Mouse (Mus musculus) liver, embryonic 16.5 days (tissue): ENCODE measurements around the gene Chrna9. TPM values are rescaled to one million over a fixed set of nuclear protein-coding genes. Genes with fewer than 3 reads are reported as not detected.

ENCODE experiments used
- ATAC-seq: fragments of 200-750 bp; cut with Nextera tagmentation; 2 replicates; pipeline ENCODE4 v1.8.0; 2017; ENCODE audit warnings: low read depth, mild to moderate bottlenecking, moderate number of reproducible peaks, moderate library complexity
- H3K27ac ChIP-seq: fragments of 300-500 bp; sonication (generic); 2 replicates; pipeline ENCODE4 v1.5.1; 2014; ENCODE audit warnings: mild to moderate bottlenecking, low read length
- H3K27me3 ChIP-seq: fragments of 300-500 bp; sonication (generic); 2 replicates; pipeline ENCODE4 v1.6.1; 2014; ENCODE audit warnings: low read depth, low read length, mixed read lengths; ENCODE audit not compliant: control insufficient read depth, insufficient read depth
- H3K36me3 ChIP-seq: fragments of 300-500 bp; sonication (generic); 2 replicates; pipeline ENCODE4 v1.6.1; 2014; ENCODE audit warnings: mild to moderate bottlenecking; ENCODE audit not compliant: control insufficient read depth, insufficient read depth
- H3K4me1 ChIP-seq: fragments of 300-500 bp; sonication (generic); 2 replicates; pipeline ENCODE4 v1.6.1; 2014; ENCODE audit warnings: low read depth, low read length, mixed read lengths; ENCODE audit not compliant: control insufficient read depth
- H3K4me2 ChIP-seq: fragments of 300-500 bp; sonication (generic); 2 replicates; pipeline ENCODE4 v1.6.1; 2014; ENCODE audit warnings: low read depth, low read length, mixed read lengths
- H3K4me3 ChIP-seq: fragments of 300-500 bp; sonication (generic); 2 replicates; pipeline ENCODE4 v1.5.1; 2014; ENCODE audit warnings: low read depth, mild to moderate bottlenecking, low read length
- H3K9ac ChIP-seq: fragments of 300-500 bp; sonication (generic); 2 replicates; pipeline ENCODE4 v1.6.1; 2014; ENCODE audit warnings: low read depth, low read length
- H3K9me3 ChIP-seq: fragments of 300-500 bp; sonication (generic); replicated peaks from 2 replicates; pipeline ENCODE4 v1.6.1; 2016; ENCODE audit warnings: low read length; ENCODE audit not compliant: control insufficient read depth
- WGBS: fragments of 180-500 bp; shearing (Covaris S2); extraction: QIAGEN DNeasy Blood & Tissue Kit; methylation state at CpG from one replicate; pipeline ENCODE4 v1.1.7; 2014; ENCODE audit not compliant: insufficient replicate concordance; 5-methylcytosine and 5-hydroxymethylcytosine counted together
- polyA plus RNA-seq: library from polyadenylated mRNA; unstranded; fragments of >200 nt; fragmentation: Nextera tagmentation; extraction: Ambion mirVana; gene quantifications from 2 replicates; pipeline ENCODE4 v1.2.1, GENCODE M21; 2015

Gene Chrna9
- polyA plus RNA-seq, 1 experiment from 2014 or later, result 0.12 TPM

DNA sequence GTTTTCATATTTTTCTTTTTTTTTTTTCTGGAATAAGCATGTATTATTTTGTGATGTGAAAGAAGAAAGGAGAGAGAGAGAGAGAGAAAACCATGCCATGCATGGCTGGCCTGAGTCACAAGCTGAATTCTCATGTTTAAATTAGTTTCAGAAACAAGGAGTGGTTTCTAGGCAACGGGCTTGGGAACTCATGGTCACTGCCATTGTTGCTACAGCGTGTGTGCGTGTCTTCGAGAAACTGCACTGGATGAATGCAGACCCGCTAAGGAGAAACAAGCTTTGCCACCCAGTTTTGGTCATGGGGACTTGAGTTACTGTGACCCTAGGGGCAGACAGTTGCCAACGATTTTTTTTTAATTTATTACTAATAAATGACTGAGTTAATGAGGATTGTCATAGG, 15.5 kb downstream of the Chrna9 start:
- no peaks in the 10 kb centered on the region for H3K9me3 ChIP-seq
- H3K4me1 ChIP-seq, result peaks cover under 1% of the 10 kb centered on the region; the same call in 1 of the 2 replicates
- H3K4me2 ChIP-seq, result no peak overlapping the region
- no peak overlapping the region for H3K27ac ChIP-seq
- H3K4me3 ChIP-seq, result no peak overlapping the region
- ATAC-seq, result no peak
- H3K36me3 ChIP-seq, result no peaks in the 10 kb centered on the region
- no peaks in the 10 kb centered on the region for H3K27me3 ChIP-seq
- H3K9ac ChIP-seq, result no peak overlapping the region
- 61% methylated on average over 6 of the region's 6 CpGs for WGBS

- Histone ChIP-seq H3K4me3 (no peak overlapping the region), H3K27me3 (no peaks in the 10 kb centered on the region), H3K27ac (no peak overlapping the region), H3K9ac (no peak overlapping the region), H3K9me3 (no peaks in the 10 kb centered on the region), H3K4me2 (no peak overlapping the region), H3K4me1 (peaks cover 3% of the 10 kb centered on the region; the same call in 1 of the 2 replicates), H3K36me3 (no peaks in the 10 kb centered on the region)
- ATAC-seq, result no peak
- WGBS, result 54% methylated on average over 18 of the region's 18 CpGs
These were observed 16.2 kb downstream of the Chrna9 start for GRCm38 (mm10) chr5:65950679-65951512.

DNA sequence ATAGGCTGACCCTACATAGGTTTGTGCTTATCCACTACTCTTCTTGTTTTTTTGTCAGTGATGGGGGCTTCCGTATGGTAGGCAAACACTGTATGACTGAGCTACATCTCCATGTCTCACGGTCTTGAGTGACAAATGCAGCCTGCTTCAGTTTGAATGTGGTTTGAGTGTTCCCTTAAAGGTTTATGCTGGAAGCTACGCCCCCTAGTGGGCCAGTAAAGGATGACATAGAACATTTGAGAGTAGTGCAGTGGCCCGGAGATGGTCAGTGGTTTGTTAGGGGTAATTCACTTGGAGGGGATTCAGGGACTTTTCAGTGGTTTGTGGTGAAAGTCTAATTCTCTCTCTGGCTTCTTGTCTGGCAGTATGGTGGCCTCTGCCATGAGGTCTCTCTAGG, 16.8 kb downstream of the Chrna9 start:
- 37% methylated on average over 4 of the region's 4 CpGs for WGBS
- Histone ChIP-seq H3K4me2 (no peak overlapping the region), H3K36me3 (no peaks in the 10 kb centered on the region), H3K4me3 (no peak overlapping the region), H3K9ac (no peak overlapping the region), H3K4me1 (peaks cover 3% of the 10 kb centered on the region; the same call in 1 of the 2 replicates), H3K9me3 (no peaks in the 10 kb centered on the region), H3K27ac (no peak overlapping the region), H3K27me3 (no peaks in the 10 kb centered on the region)
- no peak for ATAC-seq

GRCm38 (mm10) chr5:65954130-65955080, 19.7 kb downstream of the Chrna9 start:
- Histone ChIP-seq H3K27ac (no peak overlapping the region), H3K4me1 (peaks cover 3% of the 10 kb centered on the region; the same call in 1 of the 2 replicates), H3K4me3 (no peak overlapping the region), H3K9ac (no peak overlapping the region), H3K27me3 (no peaks in the 10 kb centered on the region), H3K4me2 (no peak overlapping the region), H3K36me3 (no peaks in the 10 kb centered on the region), H3K9me3 (no peaks in the 10 kb centered on the region)
- no peak for ATAC-seq
- 70% methylated on average over 16 of the region's 16 CpGs for WGBS

DNA sequence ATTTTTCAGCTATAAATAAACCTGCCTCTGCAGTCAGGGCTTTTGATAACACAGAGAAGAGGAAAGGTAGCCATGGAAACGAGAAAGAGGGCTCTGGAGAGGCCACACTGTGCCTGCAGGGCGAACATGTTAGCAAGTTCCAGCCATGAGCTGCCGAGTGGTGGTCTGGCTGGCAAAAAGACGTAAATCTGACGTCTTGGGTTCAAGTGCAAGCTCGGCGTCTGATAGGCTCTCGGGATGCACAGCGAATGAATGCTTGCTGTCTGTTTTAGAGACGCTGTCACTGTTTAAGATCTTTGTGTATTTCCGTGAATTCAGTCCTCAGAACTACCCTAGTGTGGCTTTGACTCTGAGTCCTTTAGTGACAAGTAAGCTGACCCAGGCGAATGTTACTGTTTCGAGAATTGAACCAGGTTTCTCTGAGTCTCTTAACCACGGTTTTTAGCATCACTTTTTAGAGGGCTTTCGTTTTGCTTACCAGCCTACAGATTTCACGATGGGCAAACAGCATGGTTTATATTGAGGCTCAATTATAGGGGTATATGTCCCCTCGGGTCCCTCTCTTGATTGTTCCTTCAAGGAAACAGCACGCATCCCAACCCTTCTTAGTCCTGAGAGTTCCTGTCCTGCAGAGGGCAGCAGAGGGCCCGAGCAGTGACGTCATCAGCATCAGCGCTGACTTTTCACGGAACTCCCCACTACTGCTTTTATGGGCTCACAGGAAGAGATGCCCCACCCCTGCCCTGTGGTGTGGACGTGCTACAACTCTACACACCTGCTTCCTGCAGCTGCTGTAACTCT, 20.8 kb downstream of the Chrna9 start:
- no peaks in the 10 kb centered on the region for H3K27me3 ChIP-seq
- no peaks in the 10 kb centered on the region for H3K36me3 ChIP-seq
- H3K4me1 ChIP-seq, result peaks cover 3% of the 10 kb centered on the region; the same call in 1 of the 2 replicates
- 29% methylated on average over 23 of the region's 23 CpGs for WGBS
- H3K9ac ChIP-seq, result 0 out of 2 replicates have a peak overlapping the region, but pooled peaks have one; percentile 15
- no peak overlapping the region for H3K27ac ChIP-seq
- peak overlapping the region; percentile 53 for H3K4me2 ChIP-seq
- H3K9me3 ChIP-seq, result no peaks in the 10 kb centered on the region
- peak overlapping the region; percentile 48 for H3K4me3 ChIP-seq
- 0 out of 2 replicates have a peak, but pooled peaks have one; percentile 43 for ATAC-seq

DNA sequence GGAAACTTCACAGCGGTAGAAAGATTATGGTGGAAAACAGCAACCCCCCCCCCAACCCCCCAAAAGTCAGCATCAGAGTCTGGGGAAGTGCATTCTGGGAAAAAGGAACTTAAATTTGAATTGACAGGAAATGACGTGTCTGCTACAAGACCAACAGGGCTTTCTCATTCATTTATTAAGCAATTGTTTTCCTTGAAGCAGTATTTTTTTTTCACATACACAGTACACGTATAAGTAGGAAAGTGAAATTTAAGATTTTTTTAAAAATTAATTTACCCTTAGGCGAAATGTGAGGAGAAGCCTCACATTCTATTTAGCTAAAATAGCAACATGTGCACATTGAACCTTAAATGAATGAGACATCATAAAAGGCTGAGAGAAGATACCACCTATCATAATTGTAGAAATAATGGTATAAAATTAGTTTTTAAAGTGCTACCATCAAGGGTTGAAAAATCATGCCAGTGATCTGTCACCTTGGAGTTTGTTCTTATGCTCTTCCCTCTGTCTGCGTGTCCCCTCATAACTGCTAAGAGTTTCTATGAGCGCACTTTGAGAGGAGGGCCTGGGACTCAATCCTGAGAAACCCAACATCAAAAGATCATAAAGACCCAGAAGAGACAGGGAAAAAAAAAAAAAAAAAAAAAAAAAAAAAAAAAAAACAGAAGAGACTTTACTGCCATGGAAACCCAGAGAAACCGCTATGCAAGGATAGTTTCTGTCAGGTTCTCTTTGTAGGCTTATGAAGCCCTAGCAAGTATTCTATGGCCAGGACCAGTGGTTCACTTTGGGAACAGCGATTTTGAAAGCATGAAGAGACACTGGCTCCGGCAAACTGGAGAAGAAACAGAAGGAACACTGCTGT, 21.7 kb downstream of the Chrna9 start:
- no peak overlapping the region for H3K27ac ChIP-seq
- H3K4me2 ChIP-seq, result peak overlapping the region; percentile 53
- ATAC-seq, result no peak
- peaks cover 3% of the 10 kb centered on the region; the same call in 1 of the 2 replicates for H3K4me1 ChIP-seq
- H3K9me3 ChIP-seq, result no peaks in the 10 kb centered on the region
- 0 out of 2 replicates have a peak overlapping the region, but pooled peaks have one; percentile 15 for H3K9ac ChIP-seq
- no peaks in the 10 kb centered on the region for H3K27me3 ChIP-seq
- no peaks in the 10 kb centered on the region for H3K36me3 ChIP-seq
- 61% methylated on average over 9 of the region's 9 CpGs for WGBS
- H3K4me3 ChIP-seq, result peak overlapping the region; percentile 48

DNA sequence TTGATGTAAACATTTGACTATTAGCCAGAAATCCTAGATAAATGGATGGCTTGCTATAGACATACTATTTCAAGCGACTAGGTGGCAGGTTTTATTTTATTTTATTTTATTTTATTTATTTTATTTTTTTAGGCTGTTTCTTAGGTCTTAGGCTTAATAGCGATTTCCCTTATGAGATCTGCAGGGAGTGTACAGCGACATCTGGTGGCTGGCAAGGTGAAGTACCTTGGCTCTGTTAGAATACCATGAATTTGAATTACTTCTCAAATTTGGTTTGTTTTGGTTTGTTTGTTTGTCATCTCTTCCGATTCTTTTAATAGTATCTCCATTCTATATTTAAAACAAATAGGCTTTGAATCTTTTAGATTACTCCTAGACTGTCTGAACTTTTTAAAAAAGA, 23.9 kb downstream of the Chrna9 start:
- Histone ChIP-seq H3K27ac (no peak overlapping the region), H3K27me3 (no peaks in the 10 kb centered on the region), H3K4me3 (no peak overlapping the region), H3K9ac (no peak overlapping the region), H3K4me1 (peaks cover 3% of the 10 kb centered on the region; the same call in 1 of the 2 replicates), H3K36me3 (no peaks in the 10 kb centered on the region), H3K4me2 (no peak overlapping the region), H3K9me3 (no peaks in the 10 kb centered on the region)
- ATAC-seq, result no peak
- 3% methylated on average over 4 of the region's 4 CpGs for WGBS
